Mouse (Mus musculus): ENCODE measurements at regions not wholly inside any gene's neighbourhood (a gene's known extent, or its start where the extent isn't known, plus 50 kb on each side); places are given as distances from the start of the nearest gene placed in this dataset.

DNA sequence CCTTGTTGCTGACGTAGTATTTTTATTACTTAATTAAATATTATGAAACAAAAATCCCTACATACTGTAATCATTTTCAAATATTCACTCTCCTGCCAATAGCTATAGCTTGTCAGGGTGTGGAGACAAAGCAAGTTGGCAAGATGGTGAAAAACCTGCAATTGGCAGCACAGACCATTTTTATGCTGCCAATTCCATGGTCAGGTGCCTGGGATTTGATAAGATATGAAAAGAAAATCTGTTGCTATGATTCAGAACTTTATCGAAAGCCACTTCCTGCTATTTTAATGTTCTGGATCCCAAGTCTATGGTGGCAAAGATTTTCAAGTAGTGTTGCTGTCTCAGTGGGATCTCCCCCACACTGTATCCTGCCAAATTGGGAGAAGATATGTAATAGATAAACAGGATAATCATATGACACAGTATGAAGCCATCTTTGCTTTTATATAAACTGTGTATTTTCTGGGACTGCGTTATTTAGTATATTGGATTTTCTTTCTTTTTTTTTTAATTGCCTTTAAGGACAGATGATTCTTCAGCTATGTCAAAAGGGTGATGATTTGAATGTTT is 165.3 kb upstream of the Lrrc3b start:
- TF ChIP-seq EP300 (IDR thresholded peaks at IDR 0.05; ENCODE audit: low read depth) (no peak), CTCF (IDR thresholded peaks at IDR 0.05; ENCODE audit: low read depth) (no peak)
- Histone ChIP-seq H3K4me1 (ENCODE audit: insufficient read depth) (no peaks in the 10 kb centered on the region), H3K4me2 (ENCODE audit: low read depth, low read length) (no peak overlapping the region), H3K4me3 (ENCODE audit: low read depth, low read length) (no peak overlapping the region), H3K9ac (replicated peaks) (no peak overlapping the region), H3K27me3 (ENCODE audit: insufficient read depth, low read length) (no peaks in the 10 kb centered on the region), H3K9me3 (ENCODE audit: low read length) (no peaks in the 10 kb centered on the region), H3K36me3 (replicated peaks; ENCODE audit: insufficient read depth, low read length) (no peaks in the 10 kb centered on the region), H3K27ac (ENCODE audit: low read depth) (no peak overlapping the region)
- no peak for DNase-seq
- ATAC-seq, result no peak
- WGBS (ENCODE audit: insufficient replicate concordance), result 75% methylated on average over 3 of the region's 3 CpGs

DNA sequence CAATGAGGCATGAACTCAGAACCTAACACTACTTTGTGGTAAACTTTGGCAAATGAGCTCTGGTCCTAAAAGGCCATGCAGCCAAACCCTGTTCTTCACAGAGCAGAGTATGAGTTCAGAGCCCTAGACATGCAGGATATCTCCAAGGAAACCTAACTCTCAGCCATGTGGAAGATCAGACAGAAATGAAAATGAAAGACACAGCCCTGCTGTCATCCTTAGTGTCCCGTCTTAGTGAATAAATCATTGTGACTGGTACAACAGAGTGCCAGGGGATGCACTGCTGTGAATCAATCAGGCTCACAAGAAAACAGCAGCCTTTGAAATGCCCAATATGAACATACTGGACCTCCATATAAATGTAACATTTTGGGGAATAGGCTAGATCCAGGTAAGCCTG is 171.4 kb upstream of the Lrrc3b start:
- Histone ChIP-seq H3K27me3 (ENCODE audit: insufficient read depth, low read length) (no peaks in the 10 kb centered on the region), H3K9me3 (ENCODE audit: low read length) (no peaks in the 10 kb centered on the region), H3K4me2 (ENCODE audit: low read depth, low read length) (no peak overlapping the region), H3K4me3 (ENCODE audit: low read depth, low read length) (no peak overlapping the region), H3K36me3 (replicated peaks; ENCODE audit: insufficient read depth, low read length) (no peaks in the 10 kb centered on the region), H3K4me1 (ENCODE audit: insufficient read depth) (no peaks in the 10 kb centered on the region), H3K9ac (replicated peaks) (no peak overlapping the region), H3K27ac (ENCODE audit: low read depth) (no peak overlapping the region)
- no peak for DNase-seq
- ATAC-seq, result no peak
- TF ChIP-seq EP300 (IDR thresholded peaks at IDR 0.05; ENCODE audit: low read depth) (no peak), CTCF (IDR thresholded peaks at IDR 0.05; ENCODE audit: low read depth) (no peak)
- 67% methylated on average over 1 of the region's 1 CpGs for WGBS (ENCODE audit: insufficient replicate concordance)

DNA sequence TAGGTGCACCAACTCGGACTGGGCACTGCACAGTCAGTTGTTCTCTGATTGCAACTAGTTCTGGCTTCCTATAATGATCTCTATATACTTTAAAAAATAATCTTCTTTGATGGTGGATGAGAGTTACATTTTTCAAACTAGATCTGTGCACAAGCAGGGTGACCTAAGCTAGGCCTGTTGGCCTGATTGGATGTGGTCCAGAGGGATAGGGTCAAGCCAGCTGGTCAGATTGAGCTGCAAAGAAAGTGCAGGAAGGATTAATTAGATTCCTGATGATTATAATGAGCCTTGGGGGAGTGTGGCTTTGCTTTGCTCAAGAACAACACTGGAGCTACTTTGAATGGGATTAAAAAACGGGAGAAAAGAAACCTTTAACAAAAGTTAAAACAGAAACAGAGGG is 195.8 kb upstream of the Lrrc3b start:
- 40% methylated on average over 2 of the region's 2 CpGs for WGBS (ENCODE audit: insufficient replicate concordance)
- DNase-seq (no peak), ATAC-seq (no peak)
- no peaks in the 10 kb centered on the region for H3K27me3 ChIP-seq (ENCODE audit: insufficient read depth, low read length)
- no peak overlapping the region for H3K9ac ChIP-seq (replicated peaks)
- H3K27ac ChIP-seq (ENCODE audit: low read depth), result no peak overlapping the region
- H3K9me3 ChIP-seq (ENCODE audit: low read length), result no peaks in the 10 kb centered on the region
- no peak overlapping the region for H3K4me3 ChIP-seq (ENCODE audit: low read depth, low read length)
- H3K36me3 ChIP-seq (replicated peaks; ENCODE audit: insufficient read depth, low read length), result no peaks in the 10 kb centered on the region
- H3K4me1 ChIP-seq (ENCODE audit: insufficient read depth), result no peaks in the 10 kb centered on the region
- TF ChIP-seq EP300 (IDR thresholded peaks at IDR 0.05; ENCODE audit: low read depth) (no peak), CTCF (IDR thresholded peaks at IDR 0.05; ENCODE audit: low read depth) (no peak)
- H3K4me2 ChIP-seq (ENCODE audit: low read depth, low read length), result no peak overlapping the region

DNA sequence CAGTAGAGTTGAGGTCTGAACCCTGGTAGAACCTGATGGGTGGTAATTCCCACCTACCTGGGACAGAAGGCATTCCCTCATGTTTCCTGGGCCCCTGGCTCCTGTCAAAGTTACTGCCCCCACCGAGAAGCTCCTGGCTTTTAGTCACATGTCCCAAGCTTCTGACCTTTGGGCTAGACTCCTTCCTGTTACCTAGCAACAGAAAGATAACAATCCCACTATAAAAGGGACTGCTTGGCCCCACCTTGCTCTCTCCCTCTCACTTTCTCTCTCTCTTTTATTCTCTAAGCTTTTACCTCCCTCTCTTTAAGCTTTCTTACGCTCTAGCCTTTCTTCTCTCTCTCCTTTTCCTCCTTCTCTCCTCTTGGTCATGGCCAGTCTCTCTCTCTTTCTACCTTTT is 198.9 kb upstream of the Lrrc3b start:
- 71% methylated on average over 2 of the region's 2 CpGs for WGBS (ENCODE audit: insufficient replicate concordance)
- no peaks in the 10 kb centered on the region for H3K4me1 ChIP-seq (ENCODE audit: insufficient read depth)
- no peaks in the 10 kb centered on the region for H3K9me3 ChIP-seq (ENCODE audit: low read length)
- DNase-seq (no peak), ATAC-seq (no peak)
- no peaks in the 10 kb centered on the region for H3K36me3 ChIP-seq (replicated peaks; ENCODE audit: insufficient read depth, low read length)
- no peak overlapping the region for H3K4me2 ChIP-seq (ENCODE audit: low read depth, low read length)
- no peak overlapping the region for H3K4me3 ChIP-seq (ENCODE audit: low read depth, low read length)
- H3K9ac ChIP-seq (replicated peaks), result no peak overlapping the region
- TF ChIP-seq EP300 (IDR thresholded peaks at IDR 0.05; ENCODE audit: low read depth), result no peak
- no peak for TF ChIP-seq CTCF (IDR thresholded peaks at IDR 0.05; ENCODE audit: low read depth)
- H3K27ac ChIP-seq (ENCODE audit: low read depth), result no peak overlapping the region
- H3K27me3 ChIP-seq (ENCODE audit: insufficient read depth, low read length), result no peaks in the 10 kb centered on the region

DNA sequence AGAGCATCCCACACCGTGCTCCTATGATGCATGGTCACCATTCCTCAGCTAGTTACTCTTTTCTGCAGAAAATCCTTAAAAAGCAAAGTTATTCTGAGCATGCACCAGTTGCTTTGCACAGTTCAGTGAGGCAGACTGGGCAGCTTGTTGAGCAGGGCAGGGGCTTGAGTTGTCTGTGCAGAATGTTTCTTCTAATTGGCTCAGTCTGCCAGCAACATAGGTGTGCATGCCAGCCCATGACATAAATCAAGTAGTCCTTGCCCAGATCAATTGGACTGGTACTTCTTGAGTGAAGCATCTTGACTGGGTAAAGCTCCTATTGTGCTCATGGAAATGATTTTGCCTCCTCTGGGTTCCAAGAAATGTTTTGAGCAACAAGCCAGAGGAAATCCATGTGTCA is 200.1 kb upstream of the Lrrc3b start:
- Histone ChIP-seq H3K27ac (ENCODE audit: low read depth) (no peak overlapping the region), H3K9me3 (ENCODE audit: low read length) (no peaks in the 10 kb centered on the region), H3K4me1 (ENCODE audit: insufficient read depth) (no peaks in the 10 kb centered on the region), H3K4me2 (ENCODE audit: low read depth, low read length) (no peak overlapping the region), H3K4me3 (ENCODE audit: low read depth, low read length) (no peak overlapping the region), H3K36me3 (replicated peaks; ENCODE audit: insufficient read depth, low read length) (no peaks in the 10 kb centered on the region), H3K27me3 (ENCODE audit: insufficient read depth, low read length) (no peaks in the 10 kb centered on the region), H3K9ac (replicated peaks) (no peak overlapping the region)
- DNase-seq (no peak), ATAC-seq (no peak)
- WGBS (ENCODE audit: insufficient replicate concordance), result 77% methylated on average over 1 of the region's 1 CpGs
- TF ChIP-seq CTCF (IDR thresholded peaks at IDR 0.05; ENCODE audit: low read depth), result no peak
- TF ChIP-seq EP300 (IDR thresholded peaks at IDR 0.05; ENCODE audit: low read depth), result no peak

DNA sequence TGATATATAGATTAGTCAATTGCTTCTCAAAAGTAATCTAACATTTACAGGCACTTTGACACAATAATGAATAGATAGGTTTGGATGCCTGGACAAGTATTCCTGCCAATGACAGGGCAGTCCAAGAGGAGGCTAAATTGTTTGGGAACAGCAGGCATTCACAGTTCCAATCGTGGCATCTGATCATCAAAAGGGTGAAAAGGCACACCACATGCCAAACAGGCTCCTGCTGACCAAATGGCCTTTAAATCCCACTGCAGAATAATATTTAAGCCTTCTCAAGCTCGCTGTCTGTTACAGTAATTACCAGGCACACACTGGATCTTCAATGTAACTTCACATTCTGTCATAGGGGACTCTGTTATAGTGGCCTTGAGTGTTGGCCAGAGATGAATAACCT is 222.1 kb upstream of the Lrrc3b start:
- Histone ChIP-seq H3K27me3 (ENCODE audit: insufficient read depth, low read length) (no peaks in the 10 kb centered on the region), H3K4me3 (ENCODE audit: low read depth, low read length) (no peak overlapping the region), H3K9me3 (ENCODE audit: low read length) (no peaks in the 10 kb centered on the region), H3K36me3 (replicated peaks; ENCODE audit: insufficient read depth, low read length) (no peaks in the 10 kb centered on the region), H3K4me2 (ENCODE audit: low read depth, low read length) (no peak overlapping the region), H3K4me1 (ENCODE audit: insufficient read depth) (no peaks in the 10 kb centered on the region), H3K9ac (replicated peaks) (no peak overlapping the region), H3K27ac (ENCODE audit: low read depth) (no peak overlapping the region)
- ATAC-seq (no peak), DNase-seq (no peak)
- WGBS (ENCODE audit: insufficient replicate concordance), result 54% methylated on average over 2 of the region's 2 CpGs
- TF ChIP-seq CTCF (IDR thresholded peaks at IDR 0.05; ENCODE audit: low read depth), result no peak
- no peak for TF ChIP-seq EP300 (IDR thresholded peaks at IDR 0.05; ENCODE audit: low read depth)

DNA sequence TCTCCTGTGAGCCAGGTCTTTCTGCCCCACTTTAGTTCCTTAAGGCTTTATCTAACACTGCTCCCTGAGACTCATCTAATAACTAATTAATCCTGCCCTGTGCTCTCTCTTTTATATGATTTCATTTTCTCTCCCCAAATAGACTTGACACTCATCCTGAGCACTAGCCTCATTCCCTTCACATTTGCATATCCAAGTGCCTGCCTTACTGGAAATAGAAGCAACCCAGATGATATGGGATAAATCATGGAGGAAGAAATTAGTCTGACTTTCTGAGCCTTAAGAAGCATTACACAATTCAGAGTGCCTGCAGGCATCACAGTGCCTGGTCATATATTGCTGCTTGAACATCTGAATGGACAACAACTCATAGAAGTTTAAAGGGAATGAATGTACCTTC is 233.5 kb upstream of the Lrrc3b start:
- H3K36me3 ChIP-seq (replicated peaks; ENCODE audit: insufficient read depth, low read length), result no peaks in the 10 kb centered on the region
- TF ChIP-seq EP300 (IDR thresholded peaks at IDR 0.05; ENCODE audit: low read depth) (no peak), CTCF (IDR thresholded peaks at IDR 0.05; ENCODE audit: low read depth) (no peak)
- H3K9ac ChIP-seq (replicated peaks), result no peak overlapping the region
- ATAC-seq, result no peak
- no peak for DNase-seq
- H3K4me2 ChIP-seq (ENCODE audit: low read depth, low read length), result no peak overlapping the region
- H3K27ac ChIP-seq (ENCODE audit: low read depth), result no peak overlapping the region
- H3K9me3 ChIP-seq (ENCODE audit: low read length), result no peaks in the 10 kb centered on the region
- H3K27me3 ChIP-seq (ENCODE audit: insufficient read depth, low read length), result no peaks in the 10 kb centered on the region
- no peaks in the 10 kb centered on the region for H3K4me1 ChIP-seq (ENCODE audit: insufficient read depth)
- no peak overlapping the region for H3K4me3 ChIP-seq (ENCODE audit: low read depth, low read length)
